Comparison of ENCODE assay signal across 10 mouse cellular contexts in the genomic region with DNA sequence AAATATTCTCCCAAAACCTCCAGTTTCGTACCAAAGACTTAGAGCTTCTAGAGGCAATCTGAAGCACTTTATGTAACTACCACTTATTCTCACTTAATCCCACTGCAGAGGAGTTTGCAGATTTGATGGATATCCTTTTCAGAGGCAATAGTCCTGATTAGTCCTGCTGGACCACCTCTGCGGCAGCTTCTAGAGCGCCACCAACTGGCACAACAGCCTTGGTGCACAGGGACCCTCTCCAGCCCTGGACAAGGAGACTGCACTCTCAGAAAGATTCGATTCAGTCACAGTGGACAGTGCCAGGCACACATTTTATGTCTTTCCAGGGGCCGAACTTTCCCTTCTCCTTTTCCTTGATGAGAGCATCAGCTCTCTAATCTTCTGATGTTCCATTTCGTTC.
DNase-seq lines count a peak whose midpoint lies in the region; ATAC-seq and TF ChIP-seq lines count a peak whose summit lies in the region.
"Had no signal": no experiment of that assay in that cellular context is flagged by ENCODE, and none has a peak within 500 bp of the region (broad histone marks: within the 10 kb centered on the region; RNA-seq: fewer than 3 reads in every experiment).

No protein-coding gene starts in this region.

- H3K4me3 ChIP-seq in forebrain, postnatal 0 days (ENCODE audit: low read depth, low read length) = no peak overlapping the region
- H3K4me3 ChIP-seq in forebrain, embryonic 12.5 days (replicated peaks) = no peak overlapping the region
- no peak overlapping the region for H3K4me3 ChIP-seq in liver, embryonic 14.5 days (ENCODE audit: insufficient read depth in 1 of 2, low read depth in 2 of 2, low read length in 2 of 2)
- H3K4me3 ChIP-seq: erythroblast, embryonic 14.5 days; heart, embryonic 15.5 days had no signal

- TF ChIP-seq CTCF in forebrain, postnatal 0 days (IDR thresholded peaks at IDR 0.05; ENCODE audit: low read depth) = peak; percentile 34
- TF ChIP-seq CTCF in liver, embryonic 14.5 days (IDR thresholded peaks at IDR 0.05; ENCODE audit: low read depth) = peak; percentile 30; the same call in 1 of the 2 replicates

- no peak for DNase-seq in forebrain, postnatal 0 days
- no peak for DNase-seq in liver, embryonic 14.5 days (ENCODE audit: low read depth in 3 of 3, low spot score in 3 of 3)
- DNase-seq in liver = no peak
- DNase-seq in R1 (ENCODE audit: low read depth, low spot score) = peak; percentile 4
- peak; percentile 9 for DNase-seq in layer of hippocampus, adult 9-11 months
- no peak for DNase-seq in c-Kit-positive CD71-positive TER-119-positive erythroid progenitor cells, embryonic 14.5 days (ENCODE audit: low spot score)

- no peaks in the 10 kb centered on the region for H3K27me3 ChIP-seq in forebrain, postnatal 0 days (ENCODE audit: insufficient read depth, low read length)
- H3K27me3 ChIP-seq in forebrain, embryonic 12.5 days = no peaks in the 10 kb centered on the region
- H3K27me3 ChIP-seq in liver, embryonic 14.5 days (ENCODE audit: control insufficient read depth, insufficient read depth, low read length) = no peaks in the 10 kb centered on the region
- H3K27me3 ChIP-seq: heart, embryonic 15.5 days had no signal

- no peak overlapping the region for H3K4me2 ChIP-seq in forebrain, postnatal 0 days (ENCODE audit: low read depth)
- H3K4me2 ChIP-seq in forebrain, embryonic 12.5 days = no peak overlapping the region
- no peak overlapping the region for H3K4me2 ChIP-seq in liver, embryonic 14.5 days (ENCODE audit: low read depth)
- H3K4me2 ChIP-seq: heart, embryonic 15.5 days had no signal

- H3K36me3 ChIP-seq in forebrain, postnatal 0 days (ENCODE audit: insufficient read depth) = no peaks in the 10 kb centered on the region
- no peaks in the 10 kb centered on the region for H3K36me3 ChIP-seq in forebrain, embryonic 12.5 days (replicated peaks)
- no peaks in the 10 kb centered on the region for H3K36me3 ChIP-seq in liver, embryonic 14.5 days (replicated peaks; ENCODE audit: control insufficient read depth, insufficient read depth, low read depth)
- H3K36me3 ChIP-seq: heart, embryonic 15.5 days had no signal

- no peaks in the 10 kb centered on the region for H3K9me3 ChIP-seq in forebrain, postnatal 0 days (ENCODE audit: low read length)
- 0 out of 2 replicates have a peak, but pooled peaks cover 3% of the 10 kb centered on the region for H3K9me3 ChIP-seq in forebrain, embryonic 12.5 days
- H3K9me3 ChIP-seq in liver, embryonic 14.5 days (ENCODE audit: control insufficient read depth, low read length) = no peaks in the 10 kb centered on the region
- H3K9me3 ChIP-seq: heart, embryonic 15.5 days had no signal

- H3K9ac ChIP-seq in forebrain, postnatal 0 days = no peak overlapping the region
- no peak overlapping the region for H3K9ac ChIP-seq in forebrain, embryonic 12.5 days
- no peak overlapping the region for H3K9ac ChIP-seq in liver, embryonic 14.5 days (replicated peaks)
- H3K9ac ChIP-seq: heart, embryonic 15.5 days had no signal

- no peak for ATAC-seq in forebrain, postnatal 0 days
- no peak for ATAC-seq in forebrain, embryonic 12.5 days (ENCODE audit: low FRiP score)
- no peak for ATAC-seq in liver, embryonic 14.5 days (ENCODE audit: insufficient read depth)
- ATAC-seq in CD4-positive, CD25-positive, alpha-beta regulatory T cell, adult 4 months = no peak

- no peak for TF ChIP-seq EP300 in liver, embryonic 14.5 days (IDR thresholded peaks at IDR 0.05; ENCODE audit: low read depth)

- 63% methylated on average over 6 of the region's 6 CpGs for WGBS in forebrain, postnatal 0 days
- WGBS in forebrain, embryonic 12.5 days = 58% methylated on average over 6 of the region's 6 CpGs
- 43% methylated on average over 6 of the region's 6 CpGs for WGBS in liver, embryonic 14.5 days (ENCODE audit: insufficient replicate concordance)

- H3K27ac ChIP-seq in forebrain, postnatal 0 days (ENCODE audit: low read depth, low read length) = no peak overlapping the region
- H3K27ac ChIP-seq in forebrain, embryonic 12.5 days = no peak overlapping the region
- H3K27ac ChIP-seq in liver, embryonic 14.5 days = no peak overlapping the region
- H3K27ac ChIP-seq: heart, embryonic 15.5 days had no signal

- H3K4me1 ChIP-seq in forebrain, postnatal 0 days (ENCODE audit: insufficient read depth) = no peaks in the 10 kb centered on the region
- no peaks in the 10 kb centered on the region for H3K4me1 ChIP-seq in forebrain, embryonic 12.5 days
- H3K4me1 ChIP-seq in liver, embryonic 14.5 days (replicated peaks; ENCODE audit: control insufficient read depth in 2 of 2, insufficient read depth in 2 of 2, low read length in 1 of 2) = no peaks in the 10 kb centered on the region
- H3K4me1 ChIP-seq: heart, embryonic 15.5 days had no signal

Comparison
In these comparisons a context has a peak if more than half of its experiments do, and no peak if none do; other contexts are left out.
1. DNase-seq: peak in R1 (single experiment) and layer of hippocampus, adult 9-11 months (single experiment); none in forebrain, postnatal 0 days (single experiment), liver, embryonic 14.5 days (0 of 3), liver (single experiment) and c-Kit-positive CD71-positive TER-119-positive erythroid progenitor cells, embryonic 14.5 days (single experiment).